Mouse (Mus musculus) forebrain, postnatal 0 days (tissue): ENCODE data around the gene Cnih1. TPM values are rescaled to one million over a fixed set of nuclear protein-coding genes. Genes with fewer than 3 reads are reported as not detected.

Experiments used
- ATAC-seq: fragments of 200-750 bp; cut with Nextera tagmentation; 2 replicates; pipeline ENCODE4 v1.8.0; 2017; ENCODE audit warnings: mild to moderate bottlenecking, moderate library complexity
- DNase-seq: peaks from one replicate; pipeline ENCODE4 v3.0.0-alpha.2; 2015
- H3K27ac ChIP-seq: fragments of 300-500 bp; sonication (generic); 2 replicates; pipeline ENCODE4 v1.5.1; 2014; ENCODE audit warnings: low read depth, mild to moderate bottlenecking, antibody characterized with exemption, low read length, moderate library complexity, mixed read lengths
- H3K27me3 ChIP-seq: fragments of 300-500 bp; sonication (generic); 2 replicates; pipeline ENCODE4 v1.6.1; 2014; ENCODE audit warnings: mild to moderate bottlenecking, low read length, mixed read lengths; ENCODE audit not compliant: insufficient read depth
- H3K36me3 ChIP-seq: fragments of 300-500 bp; sonication (generic); 2 replicates; pipeline ENCODE4 v1.6.1; 2014; ENCODE audit warnings: mild to moderate bottlenecking, moderate library complexity; ENCODE audit not compliant: insufficient read depth
- H3K4me1 ChIP-seq: fragments of 300-500 bp; sonication (generic); 2 replicates; pipeline ENCODE4 v1.6.1; 2014; ENCODE audit warnings: antibody characterized with exemption; ENCODE audit not compliant: insufficient read depth
- H3K4me2 ChIP-seq: fragments of 300-500 bp; sonication (generic); 2 replicates; pipeline ENCODE4 v1.6.1; 2014; ENCODE audit warnings: low read depth, mild to moderate bottlenecking, moderate library complexity
- H3K4me3 ChIP-seq: fragments of 300-500 bp; sonication (generic); 2 replicates; pipeline ENCODE4 v1.5.1; 2014; ENCODE audit warnings: low read depth, low read length, mixed read lengths
- H3K9ac ChIP-seq: fragments of 300-500 bp; sonication (generic); 2 replicates; pipeline ENCODE4 v1.6.1; 2014; ENCODE audit warnings: mild to moderate bottlenecking
- H3K9me3 ChIP-seq: fragments of 300-500 bp; sonication (generic); 2 replicates; pipeline ENCODE4 v1.6.1; 2016; ENCODE audit warnings: low read length
- CTCF ChIP-seq: sonication (generic); IDR thresholded peaks from 2 replicates; pipeline ENCODE4 v1.5.1; 2016; ENCODE audit warnings: antibody characterized with exemption, control low read depth, low read depth
- WGBS: fragments of 180-500 bp; shearing (Covaris S2); extraction: QIAGEN DNeasy Blood & Tissue Kit; methylation state at CpG from one replicate; pipeline ENCODE4 v1.1.7; 2014; 5-methylcytosine and 5-hydroxymethylcytosine counted together
- polyA plus RNA-seq: library from polyadenylated mRNA; unstranded; fragments of >200 nt; fragmentation: Nextera tagmentation; extraction: Ambion mirVana; gene quantifications from 2 replicates; pipeline ENCODE4 v1.2.1, GENCODE M21; 2015
- total RNA-seq: library from RNA; depleted of rRNA; stranded (reverse); fragments of >200 nt; gene quantifications from 2 replicates; pipeline ENCODE4 v1.2.3, GENCODE M21; 2014; rRNA removed

Gene Cnih1
- 94.9 and 101 TPM in 2 replicates for total RNA-seq
- 167 and 182 TPM in 2 replicates for polyA plus RNA-seq

GRCm38 (mm10) chr14:46787787-46788504 lies at the start of gene Cnih1:
TSS of gene Cnih1 (minus strand) at chr14:46788411.
- Histone ChIP-seq H3K36me3 (no peaks in the 10 kb centered on the region; the same call in 1 of the 2 replicates), H3K27me3 (no peaks in the 10 kb centered on the region), H3K9me3 (no peaks in the 10 kb centered on the region), H3K27ac (peak within 1 kb of the TSS; percentile 97), H3K9ac (peak within 1 kb of the TSS; percentile 97), H3K4me2 (peak within 1 kb of the TSS; percentile 76), H3K4me3 (peak within 1 kb of the TSS; percentile 97), H3K4me1 (0 out of 2 replicates have a peak, but pooled peaks cover 4% of the 10 kb centered on the region)
- WGBS, result under 1% methylated on average over 77 of the region's 86 CpGs
- ATAC-seq (peak; percentile 98), DNase-seq (peak; percentile 95)
- peak; percentile 84 for TF ChIP-seq CTCF

DNA sequence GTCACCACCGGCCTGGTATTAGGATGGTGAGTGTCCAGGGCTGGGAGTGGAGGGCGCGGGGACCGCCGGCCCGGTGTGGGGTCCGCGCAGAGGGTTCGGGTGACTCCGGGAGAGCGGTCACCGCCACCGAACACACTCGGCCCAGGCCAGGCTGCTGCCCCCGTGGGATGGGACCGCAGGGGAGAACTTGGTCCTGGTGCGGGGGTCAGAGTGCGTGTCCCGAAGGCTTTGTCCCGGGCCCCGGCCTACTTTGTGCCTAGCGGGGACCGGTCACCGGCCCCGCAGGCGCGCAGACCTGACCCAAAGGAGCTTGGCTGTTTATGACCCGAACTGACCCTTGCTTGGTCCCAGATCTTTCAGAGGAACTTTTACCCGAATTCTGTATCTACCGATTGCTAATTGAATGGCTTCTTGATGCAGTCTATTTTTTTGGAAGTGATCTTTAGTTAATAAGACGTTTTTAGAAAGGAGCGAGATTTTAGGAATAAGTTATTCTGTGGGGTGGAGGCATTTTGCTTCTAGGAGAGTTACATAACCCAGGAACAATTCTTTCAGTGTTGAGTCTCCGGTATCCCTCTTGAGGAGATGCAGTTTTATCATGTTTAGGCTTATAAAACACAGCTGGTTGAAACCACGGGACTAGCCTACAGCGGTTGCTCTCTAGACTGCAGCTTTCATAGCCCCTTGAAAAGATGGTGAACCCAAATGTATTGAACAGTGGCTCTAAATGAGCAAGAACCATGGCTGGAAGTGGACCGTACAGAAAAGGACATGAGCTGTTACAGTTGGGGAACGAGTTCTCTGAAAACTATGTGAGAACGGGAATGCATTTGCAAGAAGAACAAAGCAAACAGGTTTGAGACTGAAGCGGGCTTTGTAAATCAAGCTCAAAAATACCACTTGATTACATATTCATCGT lies 44.4 kb upstream of the Cnih1 start:
- Histone ChIP-seq H3K36me3 (no peaks in the 10 kb centered on the region), H3K4me3 (peak overlapping the region; percentile 74), H3K27ac (no peak overlapping the region), H3K4me1 (no peaks in the 10 kb centered on the region), H3K27me3 (no peaks in the 10 kb centered on the region), H3K9ac (peak overlapping the region; percentile 54), H3K9me3 (no peaks in the 10 kb centered on the region), H3K4me2 (peak overlapping the region; percentile 94)
- DNase-seq, result peak; percentile 31
- peak; percentile 13 for ATAC-seq
- no peak for TF ChIP-seq CTCF
- 6% methylated on average over 40 of the region's 40 CpGs for WGBS

DNA sequence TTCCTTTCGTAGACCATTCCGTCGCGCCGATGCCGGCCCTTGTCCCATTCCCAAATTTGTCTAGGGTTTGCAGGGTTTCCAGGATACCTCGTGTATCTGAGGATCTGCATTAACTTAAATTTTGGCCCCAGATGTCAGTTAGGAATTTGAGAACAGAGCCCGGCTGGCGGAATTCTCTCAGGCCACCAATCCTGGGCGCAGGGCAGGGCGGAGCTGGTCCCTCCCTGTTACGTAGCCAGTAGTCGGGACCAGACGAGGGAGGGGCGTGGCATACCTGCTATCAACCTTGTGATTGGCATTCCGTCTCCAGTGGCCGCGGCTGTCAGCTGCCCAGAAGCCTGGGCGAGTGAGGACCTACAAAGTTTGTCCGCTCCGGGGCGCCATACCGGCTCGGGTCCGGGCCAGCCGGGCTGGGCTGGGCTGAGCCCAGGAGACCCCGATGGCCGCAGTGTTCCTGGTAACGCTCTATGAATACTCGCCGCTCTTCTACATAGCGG lies 43.7 kb upstream of the Cnih1 start, which contains the start of gene Cgrrf1:
TSS of gene Cgrrf1 (plus strand) at position 289 of the 497 bp plus-strand sequence.
- H3K9me3 ChIP-seq, result no peaks in the 10 kb centered on the region
- no peak within 1 kb of the TSS for H3K27ac ChIP-seq
- H3K4me3 ChIP-seq, result peak within 1 kb of the TSS; percentile 74
- no peaks in the 10 kb centered on the region for H3K4me1 ChIP-seq
- peak within 1 kb of the TSS; percentile 54 for H3K9ac ChIP-seq
- under 1% methylated on average over 32 of the region's 32 CpGs for WGBS
- peak; percentile 38; the same call in 1 of the 2 replicates for TF ChIP-seq CTCF
- peak; percentile 94 for ATAC-seq
- peak within 1 kb of the TSS; percentile 94 for H3K4me2 ChIP-seq
- no peaks in the 10 kb centered on the region for H3K27me3 ChIP-seq
- peak; percentile 72 for DNase-seq
- H3K36me3 ChIP-seq, result no peaks in the 10 kb centered on the region

- Histone ChIP-seq H3K4me3 (peak overlapping the region; percentile 74), H3K9me3 (no peaks in the 10 kb centered on the region), H3K27me3 (no peaks in the 10 kb centered on the region), H3K4me2 (peak overlapping the region; percentile 94), H3K27ac (no peak overlapping the region), H3K9ac (peak overlapping the region; percentile 54; the same call in 1 of the 2 replicates), H3K4me1 (no peaks in the 10 kb centered on the region), H3K36me3 (no peaks in the 10 kb centered on the region)
- DNase-seq (peak; percentile 7), ATAC-seq (no peak)
- 5% methylated on average over 4 of the region's 4 CpGs for WGBS
- no peak for TF ChIP-seq CTCF
These were observed 43.1 kb upstream of the Cnih1 start for GRCm38 (mm10) chr14:46831295-46831694.

- WGBS, result 79% methylated on average over 1 of the region's 1 CpGs
These were observed 39.2 kb upstream of the Cnih1 start for GRCm38 (mm10) chr14:46827430-46827829.

GRCm38 (mm10) chr14:46823996-46824395 lies 35.8 kb upstream of the Cnih1 start:
- no peak for DNase-seq
- no peak overlapping the region for H3K4me2 ChIP-seq
- H3K9me3 ChIP-seq, result no peaks in the 10 kb centered on the region
- peaks cover 4% of the 10 kb centered on the region for H3K27me3 ChIP-seq
- no peak overlapping the region for H3K4me3 ChIP-seq
- H3K27ac ChIP-seq, result no peak overlapping the region
- H3K4me1 ChIP-seq, result peaks cover 7% of the 10 kb centered on the region
- 75% methylated on average over 2 of the region's 2 CpGs for WGBS
- H3K36me3 ChIP-seq, result no peaks in the 10 kb centered on the region
- no peak for ATAC-seq
- no peak for TF ChIP-seq CTCF
- no peak overlapping the region for H3K9ac ChIP-seq

More at GRCm38 (mm10) chr14:46827430-46827829, 39.2 kb upstream of the Cnih1 start:
- ATAC-seq (no peak), DNase-seq (no peak)
- no peak for TF ChIP-seq CTCF
- H3K4me3 ChIP-seq, result no peak overlapping the region
- no peak overlapping the region for H3K9ac ChIP-seq
- H3K4me1 ChIP-seq, result no peaks in the 10 kb centered on the region
- H3K36me3 ChIP-seq, result no peaks in the 10 kb centered on the region
- H3K27me3 ChIP-seq, result peaks cover 4% of the 10 kb centered on the region
- no peaks in the 10 kb centered on the region for H3K9me3 ChIP-seq
- no peak overlapping the region for H3K27ac ChIP-seq
- H3K4me2 ChIP-seq, result no peak overlapping the region
